ENCODE assay signal across 18 mouse cellular contexts in the genomic region with DNA sequence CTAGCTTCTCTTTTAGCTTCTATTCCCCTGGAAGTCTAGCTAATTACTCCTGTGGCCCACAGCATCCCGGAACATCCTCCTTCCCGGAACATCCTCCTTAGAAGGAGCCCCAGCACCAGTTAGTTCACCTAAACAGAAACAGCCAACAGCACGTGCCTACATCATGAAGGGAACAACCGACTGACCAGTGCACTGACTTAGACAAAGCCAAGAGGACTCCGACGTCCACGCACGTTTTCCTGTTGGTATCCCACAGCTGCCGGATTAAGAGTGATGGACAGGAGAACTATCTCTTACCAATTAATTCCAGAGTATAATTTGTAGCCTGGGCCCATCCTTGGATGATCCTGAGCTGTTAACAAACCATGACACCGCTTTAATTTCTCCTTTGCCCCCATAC. TPM values are rescaled to one million over a fixed set of nuclear protein-coding genes. Genes with fewer than 3 reads are reported as not detected.
A peak's percentile ranks its signal among the peaks of the same experiment; 100 is the strongest.
DNase-seq lines count a peak whose midpoint lies in the region; ATAC-seq and TF ChIP-seq lines count a peak whose summit lies in the region.
"Had no signal": no experiment of that assay in that cellular context is flagged by ENCODE, and none has a peak within 500 bp of the region (broad histone marks: within the 10 kb centered on the region; RNA-seq: fewer than 3 reads in every experiment).

No protein-coding gene starts in this region.

- DNase-seq in midbrain, embryonic 10.5 days (ENCODE audit: low spot score): no peak
- DNase-seq in midbrain, postnatal 0 days (ENCODE audit: low spot score): no peak
- DNase-seq in forebrain, postnatal 0 days: no peak
- DNase-seq in hindbrain, postnatal 0 days (ENCODE audit: low spot score): no peak
- peak; percentile 30 for DNase-seq in retina, embryonic 14.5 days (ENCODE audit: low spot score)
- no peak for DNase-seq in cerebellum, adult 18-20 months
- DNase-seq: cerebellum, adult 11-12 months; heart, adult 2 months; kidney, adult 9 months; kidney, postnatal 4 days; liver; liver, postnatal 0 days; right cerebral cortex, postnatal 14 days; thymus, postnatal 25 days had no signal

- peaks cover 17% of the 10 kb centered on the region for H3K4me1 ChIP-seq in midbrain, embryonic 10.5 days
- H3K4me1 ChIP-seq in midbrain, postnatal 0 days (ENCODE audit: insufficient read depth, low read length): no peaks in the 10 kb centered on the region
- no peaks in the 10 kb centered on the region for H3K4me1 ChIP-seq in forebrain, postnatal 0 days (ENCODE audit: insufficient read depth)
- peaks cover 9% of the 10 kb centered on the region; the same call in 1 of the 2 replicates for H3K4me1 ChIP-seq in hindbrain, postnatal 0 days (ENCODE audit: insufficient read depth, low read length)
- no peaks in the 10 kb centered on the region for H3K4me1 ChIP-seq in heart, embryonic 11.5 days (ENCODE audit: control insufficient read depth, insufficient read depth, low read length)
- H3K4me1 ChIP-seq: embryonic facial prominence, embryonic 12.5 days had no signal

- no peak overlapping the region for H3K4me2 ChIP-seq in midbrain, postnatal 0 days (ENCODE audit: low read depth, low read length, poor library complexity, severe bottlenecking)
- H3K4me2 ChIP-seq in forebrain, postnatal 0 days (ENCODE audit: low read depth): no peak overlapping the region
- no peak overlapping the region for H3K4me2 ChIP-seq in hindbrain, postnatal 0 days (ENCODE audit: low read depth, low read length)
- no peak overlapping the region for H3K4me2 ChIP-seq in heart, embryonic 11.5 days
- H3K4me2 ChIP-seq: embryonic facial prominence, embryonic 12.5 days had no signal

- no peak for TF ChIP-seq CTCF in midbrain, postnatal 0 days (IDR thresholded peaks at IDR 0.05)
- TF ChIP-seq CTCF in forebrain, postnatal 0 days (IDR thresholded peaks at IDR 0.05; ENCODE audit: low read depth): no peak
- no peak for TF ChIP-seq CTCF in hindbrain, postnatal 0 days (IDR thresholded peaks at IDR 0.05; ENCODE audit: low read depth)

- no peak overlapping the region for H3K4me3 ChIP-seq in midbrain, embryonic 10.5 days
- H3K4me3 ChIP-seq in midbrain, postnatal 0 days (ENCODE audit: low read depth, low read length): no peak overlapping the region
- H3K4me3 ChIP-seq in forebrain, postnatal 0 days (ENCODE audit: low read depth, low read length): no peak overlapping the region
- H3K4me3 ChIP-seq in hindbrain, postnatal 0 days (ENCODE audit: low read length): no peak overlapping the region
- no peak overlapping the region for H3K4me3 ChIP-seq in heart, embryonic 11.5 days (ENCODE audit: low read depth, low read length)
- H3K4me3 ChIP-seq: embryonic facial prominence, embryonic 12.5 days; heart, adult 2 months; myocyte had no signal

- 84% methylated on average over 10 of the region's 10 CpGs for WGBS in midbrain, embryonic 10.5 days
- 39% methylated on average over 10 of the region's 10 CpGs for WGBS in midbrain, postnatal 0 days
- WGBS in forebrain, postnatal 0 days: 62% methylated on average over 10 of the region's 10 CpGs
- 42% methylated on average over 10 of the region's 10 CpGs for WGBS in hindbrain, postnatal 0 days
- WGBS in heart, embryonic 11.5 days (ENCODE audit: insufficient replicate concordance): 85% methylated on average over 10 of the region's 10 CpGs

- no peak overlapping the region for H3K9ac ChIP-seq in midbrain, postnatal 0 days (replicated peaks; ENCODE audit: low read length, poor library complexity, severe bottlenecking)
- no peak overlapping the region for H3K9ac ChIP-seq in forebrain, postnatal 0 days
- no peak overlapping the region for H3K9ac ChIP-seq in hindbrain, postnatal 0 days (replicated peaks; ENCODE audit: low read length)
- no peak overlapping the region for H3K9ac ChIP-seq in heart, embryonic 11.5 days (ENCODE audit: low read depth, low read length)
- H3K9ac ChIP-seq: embryonic facial prominence, embryonic 12.5 days; liver, postnatal 0 days had no signal

- H3K27ac ChIP-seq in midbrain, embryonic 10.5 days (replicated peaks): peak overlapping the region; percentile 52; the same call in 1 of the 2 replicates
- no peak overlapping the region for H3K27ac ChIP-seq in midbrain, postnatal 0 days (ENCODE audit: low read depth, low read length)
- H3K27ac ChIP-seq in forebrain, postnatal 0 days (ENCODE audit: low read depth, low read length): 0 out of 2 replicates have a peak overlapping the region, but pooled peaks have one; percentile 63
- H3K27ac ChIP-seq in hindbrain, postnatal 0 days: peak overlapping the region; percentile 65; the same call in 1 of the 2 replicates
- H3K27ac ChIP-seq in heart, embryonic 11.5 days (ENCODE audit: low read depth, low read length): no peak overlapping the region
- H3K27ac ChIP-seq: embryonic facial prominence, embryonic 12.5 days; heart, adult 2 months had no signal

- H3K27me3 ChIP-seq in midbrain, embryonic 10.5 days (ENCODE audit: low read depth, poor library complexity, severe bottlenecking): no peaks in the 10 kb centered on the region
- H3K27me3 ChIP-seq in midbrain, postnatal 0 days (ENCODE audit: insufficient read depth, low read length): no peaks in the 10 kb centered on the region
- no peaks in the 10 kb centered on the region for H3K27me3 ChIP-seq in forebrain, postnatal 0 days (ENCODE audit: insufficient read depth, low read length)
- H3K27me3 ChIP-seq in hindbrain, postnatal 0 days (ENCODE audit: insufficient read depth, low read length): no peaks in the 10 kb centered on the region
- no peaks in the 10 kb centered on the region for H3K27me3 ChIP-seq in heart, embryonic 11.5 days (ENCODE audit: control insufficient read depth, insufficient read depth, low read length)
- H3K27me3 ChIP-seq: embryonic facial prominence, embryonic 12.5 days had no signal

- ATAC-seq in midbrain, postnatal 0 days (ENCODE audit: low FRiP score): no peak
- no peak for ATAC-seq in forebrain, postnatal 0 days
- ATAC-seq in hindbrain, postnatal 0 days: no peak
- ATAC-seq in heart, embryonic 11.5 days (replicated peaks; ENCODE audit: insufficient number of reproducible peaks, low FRiP score, low TSS enrichment): no peak
- no peak for ATAC-seq in megakaryocyte progenitor cell, adult 5-6 weeks (replicated peaks; ENCODE audit: poor library complexity)
- ATAC-seq: liver, postnatal 0 days had no signal

- H3K9me3 ChIP-seq in midbrain, embryonic 10.5 days (replicated peaks): no peaks in the 10 kb centered on the region
- H3K9me3 ChIP-seq in midbrain, postnatal 0 days (ENCODE audit: low read length): no peaks in the 10 kb centered on the region
- no peaks in the 10 kb centered on the region for H3K9me3 ChIP-seq in forebrain, postnatal 0 days (ENCODE audit: low read length)
- no peaks in the 10 kb centered on the region for H3K9me3 ChIP-seq in hindbrain, postnatal 0 days (ENCODE audit: low read length)
- H3K9me3 ChIP-seq in heart, embryonic 11.5 days (replicated peaks; ENCODE audit: control insufficient read depth, low read length): no peaks in the 10 kb centered on the region
- H3K9me3 ChIP-seq: embryonic facial prominence, embryonic 12.5 days had no signal

- no peaks in the 10 kb centered on the region for H3K36me3 ChIP-seq in midbrain, embryonic 10.5 days
- H3K36me3 ChIP-seq in midbrain, postnatal 0 days (ENCODE audit: insufficient read depth, low read length): no peaks in the 10 kb centered on the region
- no peaks in the 10 kb centered on the region for H3K36me3 ChIP-seq in forebrain, postnatal 0 days (ENCODE audit: insufficient read depth)
- H3K36me3 ChIP-seq in hindbrain, postnatal 0 days (ENCODE audit: insufficient read depth, low read length): no peaks in the 10 kb centered on the region
- no peaks in the 10 kb centered on the region for H3K36me3 ChIP-seq in heart, embryonic 11.5 days (ENCODE audit: control insufficient read depth, insufficient read depth, low read length)
- H3K36me3 ChIP-seq: embryonic facial prominence, embryonic 12.5 days had no signal

RNA-seq across cellular contexts. Expression of gene Il20rb, which starts 47.6 kb away (rescaled TPM):
- 0.80 and 0.98 TPM in 2 replicates for polyA plus RNA-seq in midbrain, embryonic 10.5 days (2016; fragmentation: Nextera tagmentation; extraction: Ambion mirVana)
- 1.7 and 2.5 TPM in 2 replicates for total RNA-seq in midbrain, postnatal 0 days (2014; rRNA removed)
- polyA plus RNA-seq in midbrain, postnatal 0 days (2015; fragmentation: Nextera tagmentation; extraction: Ambion mirVana): 0.99 and 1.1 TPM in 2 replicates
- 0.92 and 1.1 TPM in 2 replicates for total RNA-seq in forebrain, postnatal 0 days (2014; rRNA removed)
- 0.77 and 1.4 TPM in 2 replicates for polyA plus RNA-seq in forebrain, postnatal 0 days (2015; fragmentation: Nextera tagmentation; extraction: Ambion mirVana)
- 2.1 and 2.4 TPM in 2 replicates for total RNA-seq in hindbrain, postnatal 0 days (2014; rRNA removed)
- 2.3 and 2.7 TPM in 2 replicates for polyA plus RNA-seq in hindbrain, postnatal 0 days (2015; fragmentation: Nextera tagmentation; extraction: Ambion mirVana)
- 0.39 and 0.89 TPM in 2 replicates for polyA plus RNA-seq in heart, embryonic 11.5 days (2014; fragmentation: Nextera tagmentation; extraction: Ambion mirVana)
- total RNA-seq in megakaryocyte progenitor cell, adult 5-6 weeks (2015): 0.94 and 1.1 TPM in 2 replicates
- 1.7 TPM in 2 replicates for total RNA-seq in megakaryocyte progenitor cell, adult 5-6 weeks (2017)

Comparison
In these comparisons a context has a peak if more than half of its experiments do, and no peak if none do; other contexts are left out.
1. H3K27ac ChIP-seq: peak in midbrain, embryonic 10.5 days (single experiment), forebrain, postnatal 0 days (single experiment) and hindbrain, postnatal 0 days (single experiment); none in midbrain, postnatal 0 days (single experiment) and heart, embryonic 11.5 days (single experiment).